Mouse (Mus musculus) kidney, embryonic 16.5 days (tissue): ENCODE data around the gene Pabpc6. TPM values are rescaled to one million over a fixed set of nuclear protein-coding genes. Genes with fewer than 3 reads are reported as not detected.

Experiments
- ATAC-seq: fragments of 200-750 bp; cut with Nextera tagmentation; 2 replicates; pipeline ENCODE4 v1.8.0; 2017; ENCODE audit warnings: moderate TSS enrichment; ENCODE audit not compliant: low FRiP score, low TSS enrichment
- H3K27ac ChIP-seq: fragments of 300-500 bp; sonication (generic); 2 replicates; pipeline ENCODE4 v1.5.1; 2014; ENCODE audit warnings: low read length
- H3K27me3 ChIP-seq: fragments of 300-500 bp; sonication (generic); 2 replicates; pipeline ENCODE4 v1.6.1; 2014; ENCODE audit warnings: low read length, control low read depth, mixed read lengths; ENCODE audit not compliant: insufficient read depth
- H3K36me3 ChIP-seq: fragments of 300-500 bp; sonication (generic); 2 replicates; pipeline ENCODE4 v1.6.1; 2014; ENCODE audit warnings: low read length, control low read depth, mixed read lengths; ENCODE audit not compliant: insufficient read depth
- H3K4me1 ChIP-seq: fragments of 300-500 bp; sonication (generic); 2 replicates; pipeline ENCODE4 v1.6.1; 2014; ENCODE audit warnings: low read length, control low read depth, mixed read lengths; ENCODE audit not compliant: insufficient read depth
- H3K4me2 ChIP-seq: fragments of 300-500 bp; sonication (generic); replicated peaks from 2 replicates; pipeline ENCODE4 v1.6.1; 2014; ENCODE audit warnings: low read depth, low read length
- H3K4me3 ChIP-seq: fragments of 300-500 bp; sonication (generic); 2 replicates; pipeline ENCODE4 v1.5.1; 2014; ENCODE audit warnings: mild to moderate bottlenecking, low read length
- H3K9ac ChIP-seq: fragments of 300-500 bp; sonication (generic); replicated peaks from 2 replicates; pipeline ENCODE4 v1.6.1; 2014; ENCODE audit warnings: low read length
- H3K9me3 ChIP-seq: fragments of 300-500 bp; sonication (generic); 2 replicates; pipeline ENCODE4 v1.6.1; 2016; ENCODE audit warnings: low read length, control low read depth
- WGBS: fragments of 180-500 bp; shearing (Covaris S2); extraction: QIAGEN DNeasy Blood & Tissue Kit; methylation state at CpG from one replicate; pipeline ENCODE4 v1.1.7; 2014; 5-methylcytosine and 5-hydroxymethylcytosine counted together
- polyA plus RNA-seq: library from polyadenylated mRNA; unstranded; fragments of >200 nt; fragmentation: Nextera tagmentation; extraction: Ambion mirVana; gene quantifications from 2 replicates; pipeline ENCODE4 v1.2.1, GENCODE M21; 2015

The Pabpc6 gene
- polyA plus RNA-seq, result not detected in 2 replicates

DNA sequence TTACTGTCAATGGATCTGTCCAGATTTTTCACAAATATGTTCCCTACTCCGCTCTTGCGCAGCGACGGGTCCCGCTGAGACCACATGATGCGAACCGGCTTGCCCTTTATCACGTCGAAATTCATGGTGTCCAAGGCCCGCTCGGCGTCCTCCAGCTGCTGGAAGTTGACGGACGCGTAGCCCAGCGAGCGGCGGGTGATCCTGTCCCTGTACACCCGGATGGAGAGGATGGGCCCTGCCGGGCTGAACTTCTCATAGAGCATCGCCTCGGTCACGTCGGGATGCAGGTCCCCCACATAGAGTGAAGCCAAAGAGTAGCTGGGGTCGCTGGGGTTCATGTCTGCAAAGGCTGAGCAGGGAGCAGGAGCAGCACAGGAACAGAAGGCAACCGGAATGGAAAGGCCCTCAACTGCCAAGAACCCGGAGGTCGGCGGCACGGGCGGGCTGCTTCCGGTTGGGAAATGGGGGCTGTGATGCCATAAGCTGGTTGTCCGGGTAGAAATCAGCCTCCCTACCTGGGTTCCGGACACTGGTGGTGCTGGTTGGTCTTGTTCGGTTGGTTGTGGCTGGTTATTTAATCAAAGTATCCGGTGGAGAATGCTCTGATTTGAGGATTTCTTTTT, at the start of gene Pabpc6:
Gene Pabpc6 (minus strand): TSS at position 435 of the 623 bp plus-strand sequence.
- no peak within 1 kb of the TSS for H3K9ac ChIP-seq
- H3K4me3 ChIP-seq, result no peak within 1 kb of the TSS
- H3K27me3 ChIP-seq, result no peaks in the 10 kb centered on the region
- WGBS, result 94% methylated on average over 36 of the region's 36 CpGs
- H3K27ac ChIP-seq, result no peak within 1 kb of the TSS
- no peak within 1 kb of the TSS for H3K4me2 ChIP-seq
- H3K4me1 ChIP-seq, result no peaks in the 10 kb centered on the region
- no peaks in the 10 kb centered on the region for H3K36me3 ChIP-seq
- H3K9me3 ChIP-seq, result no peaks in the 10 kb centered on the region
- ATAC-seq, result no peak

DNA sequence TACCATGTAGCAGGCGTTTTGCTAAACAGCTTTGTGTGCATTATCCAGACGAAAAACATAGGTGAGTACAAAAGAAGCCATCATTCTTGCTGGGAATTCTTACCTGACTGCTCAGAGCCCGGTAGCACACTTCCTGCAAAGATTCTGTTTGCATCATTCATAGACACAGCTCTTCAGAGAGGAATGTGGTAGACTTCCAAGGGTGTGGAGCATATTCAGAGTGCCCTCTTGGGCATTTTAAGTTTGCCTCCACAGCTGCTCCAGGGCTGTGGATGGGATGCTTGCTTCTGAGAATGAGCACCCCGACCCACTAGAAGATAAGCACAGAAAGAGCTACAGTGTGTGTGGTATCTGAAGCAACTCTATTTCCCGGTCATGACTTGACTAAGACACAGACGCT, 41.4 kb upstream of the Pabpc6 start:
- Histone ChIP-seq H3K4me1 (no peaks in the 10 kb centered on the region), H3K27ac (no peak overlapping the region), H3K27me3 (no peaks in the 10 kb centered on the region), H3K4me3 (no peak overlapping the region), H3K36me3 (no peaks in the 10 kb centered on the region), H3K9ac (no peak overlapping the region), H3K4me2 (no peak overlapping the region), H3K9me3 (no peaks in the 10 kb centered on the region)
- WGBS, result 84% methylated on average over 6 of the region's 6 CpGs
- no peak for ATAC-seq

DNA sequence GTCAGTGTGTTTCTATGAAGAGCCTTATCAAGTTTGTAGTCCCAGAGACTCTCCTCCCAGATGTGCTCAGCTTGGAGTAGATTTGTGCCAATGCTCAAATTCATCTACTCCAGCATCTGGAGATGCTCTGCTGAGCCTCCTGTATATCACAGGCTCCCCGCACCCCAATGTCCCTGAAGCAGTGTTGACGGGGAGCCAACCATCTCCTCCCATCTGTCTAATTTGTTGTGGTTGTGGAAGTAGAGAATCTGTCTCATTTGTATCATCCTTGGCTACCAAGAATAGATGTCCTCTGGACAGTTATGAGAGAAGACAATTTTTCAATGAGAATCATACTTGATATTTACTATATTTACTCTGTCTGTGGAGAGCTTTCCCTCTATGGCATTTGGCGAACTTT, 39.4 kb upstream of the Pabpc6 start:
- Histone ChIP-seq H3K36me3 (no peaks in the 10 kb centered on the region), H3K27me3 (no peaks in the 10 kb centered on the region), H3K9ac (no peak overlapping the region), H3K4me3 (no peak overlapping the region), H3K4me1 (no peaks in the 10 kb centered on the region), H3K4me2 (no peak overlapping the region), H3K27ac (no peak overlapping the region), H3K9me3 (no peaks in the 10 kb centered on the region)
- ATAC-seq, result no peak
- WGBS, result 90% methylated on average over 3 of the region's 3 CpGs

DNA sequence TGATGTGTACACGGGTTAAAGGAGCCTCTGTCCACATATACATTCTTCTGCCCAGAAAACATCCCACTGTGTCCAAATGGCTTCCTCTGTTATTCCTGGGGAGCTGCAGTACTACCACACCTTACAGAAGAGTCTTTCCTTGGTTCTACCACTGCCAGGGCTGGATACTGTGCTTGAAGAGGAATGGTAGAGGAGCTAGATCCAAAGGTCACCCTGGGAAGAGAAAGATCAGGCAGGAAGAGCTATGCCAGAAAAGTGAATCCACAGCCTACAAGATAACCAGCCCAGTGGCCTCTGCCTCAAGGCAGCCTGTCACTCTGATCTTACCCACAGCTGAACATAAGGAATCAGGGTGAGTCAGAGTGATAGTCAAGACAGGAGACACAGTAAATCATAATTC, 37.8 kb upstream of the Pabpc6 start:
- Histone ChIP-seq H3K36me3 (no peaks in the 10 kb centered on the region), H3K27me3 (no peaks in the 10 kb centered on the region), H3K27ac (no peak overlapping the region), H3K9me3 (no peaks in the 10 kb centered on the region), H3K9ac (no peak overlapping the region), H3K4me2 (no peak overlapping the region), H3K4me1 (no peaks in the 10 kb centered on the region), H3K4me3 (no peak overlapping the region)
- 87% methylated on average over 1 of the region's 1 CpGs for WGBS
- no peak for ATAC-seq

DNA sequence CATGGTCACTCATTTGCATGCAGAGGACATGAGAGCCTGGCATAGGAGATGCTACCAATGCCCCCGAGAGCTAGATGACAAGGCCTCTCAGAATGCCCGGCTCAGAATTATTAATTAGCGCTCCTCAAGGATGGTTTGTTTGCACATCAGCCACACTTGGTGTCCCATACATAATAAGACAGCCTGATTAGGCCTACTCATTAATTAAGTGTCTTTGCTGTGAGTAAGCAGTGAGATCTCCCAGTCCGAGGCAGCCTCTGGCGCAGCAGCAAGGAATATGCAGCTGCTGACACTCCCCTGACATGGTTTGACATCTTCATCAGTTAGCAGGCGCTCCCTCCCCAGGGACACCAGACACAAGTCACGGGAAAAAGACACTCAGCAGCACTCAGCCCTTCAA, 28.2 kb upstream of the Pabpc6 start:
- Histone ChIP-seq H3K9ac (no peak overlapping the region), H3K27me3 (no peaks in the 10 kb centered on the region), H3K4me2 (no peak overlapping the region), H3K4me3 (no peak overlapping the region), H3K36me3 (no peaks in the 10 kb centered on the region), H3K27ac (no peak overlapping the region), H3K9me3 (no peaks in the 10 kb centered on the region), H3K4me1 (no peaks in the 10 kb centered on the region)
- ATAC-seq, result no peak
- WGBS, result 75% methylated on average over 7 of the region's 7 CpGs

DNA sequence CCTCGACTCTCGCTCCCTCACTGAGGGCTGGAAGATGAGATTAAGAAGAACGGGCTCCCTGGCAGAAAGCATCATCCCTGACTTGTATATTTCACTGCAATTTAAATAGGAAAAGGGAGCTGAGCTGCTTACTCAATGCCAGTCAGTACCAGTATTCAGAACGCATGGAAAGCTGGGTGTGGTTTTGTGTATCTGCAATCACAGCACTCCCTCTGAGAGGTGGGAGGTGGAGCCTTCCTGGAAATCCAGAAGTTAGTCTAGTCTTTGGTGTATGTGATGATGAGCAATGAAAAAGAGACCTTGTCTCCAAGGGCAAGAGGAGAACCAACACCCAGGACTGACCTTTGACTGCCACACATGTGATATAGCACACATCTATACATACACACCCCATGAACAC, 21.7 kb upstream of the Pabpc6 start:
- WGBS, result 81% methylated on average over 4 of the region's 4 CpGs
- H3K4me3 ChIP-seq, result no peak overlapping the region
- no peaks in the 10 kb centered on the region for H3K27me3 ChIP-seq
- H3K27ac ChIP-seq, result no peak overlapping the region
- H3K9me3 ChIP-seq, result no peaks in the 10 kb centered on the region
- no peak for ATAC-seq
- H3K9ac ChIP-seq, result no peak overlapping the region
- H3K4me2 ChIP-seq, result no peak overlapping the region
- no peaks in the 10 kb centered on the region for H3K36me3 ChIP-seq
- H3K4me1 ChIP-seq, result no peaks in the 10 kb centered on the region

DNA sequence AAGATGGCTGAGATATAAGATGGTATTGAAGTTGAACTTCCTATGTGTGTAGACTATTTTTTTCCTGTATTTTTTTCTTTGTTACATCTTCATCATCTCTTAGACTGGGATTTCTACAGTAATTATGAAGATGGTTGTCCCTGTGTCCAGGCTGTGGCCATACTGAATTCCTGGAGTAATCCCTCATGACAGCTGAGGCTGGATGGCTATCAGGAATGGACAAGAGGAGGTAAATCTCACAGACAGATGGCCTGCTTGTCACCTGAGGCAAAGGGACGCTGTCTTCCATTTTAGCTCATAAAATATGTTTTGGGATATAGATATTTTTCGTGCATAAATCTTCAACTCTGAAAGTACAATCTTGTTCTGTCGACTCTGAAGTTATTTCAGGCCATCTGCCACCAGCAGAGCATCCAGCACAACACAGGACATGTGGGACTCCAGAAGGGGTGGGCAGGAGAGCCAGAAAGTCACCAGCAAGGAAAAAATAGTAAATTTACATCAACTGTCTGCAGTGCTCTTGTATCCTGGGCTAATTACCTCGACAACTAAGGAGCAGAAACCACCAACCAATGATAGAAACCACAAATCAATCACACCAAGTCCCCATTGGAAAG, 14.1 kb upstream of the Pabpc6 start:
- Histone ChIP-seq H3K4me2 (no peak overlapping the region), H3K4me1 (no peaks in the 10 kb centered on the region), H3K4me3 (no peak overlapping the region), H3K9me3 (no peaks in the 10 kb centered on the region), H3K27ac (no peak overlapping the region), H3K36me3 (no peaks in the 10 kb centered on the region), H3K27me3 (no peaks in the 10 kb centered on the region), H3K9ac (no peak overlapping the region)
- WGBS, result 59% methylated on average over 4 of the region's 4 CpGs
- no peak for ATAC-seq

DNA sequence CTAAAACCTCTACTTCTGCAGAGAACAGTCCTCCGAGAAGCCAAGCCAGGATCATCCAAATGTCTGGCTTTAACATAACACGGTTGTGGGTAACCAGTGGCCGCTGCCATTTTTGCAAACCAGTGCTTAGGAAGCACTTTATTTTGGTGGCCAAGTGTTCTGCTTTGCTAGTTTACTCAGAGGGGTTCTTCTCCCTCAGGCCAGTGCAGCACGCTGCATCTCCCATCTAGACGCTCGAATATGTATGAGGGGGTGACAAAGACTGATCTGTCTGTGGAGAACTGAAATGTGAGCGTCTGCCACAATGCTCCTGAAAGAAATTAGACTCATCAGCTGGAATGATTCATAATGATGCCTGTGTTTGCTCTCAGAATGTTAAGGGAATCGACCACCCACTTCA, 11.2 kb upstream of the Pabpc6 start:
- Histone ChIP-seq H3K9me3 (no peaks in the 10 kb centered on the region), H3K4me3 (no peak overlapping the region), H3K4me1 (no peaks in the 10 kb centered on the region), H3K4me2 (no peak overlapping the region), H3K36me3 (no peaks in the 10 kb centered on the region), H3K9ac (no peak overlapping the region), H3K27me3 (no peaks in the 10 kb centered on the region), H3K27ac (no peak overlapping the region)
- ATAC-seq, result no peak
- 75% methylated on average over 8 of the region's 8 CpGs for WGBS

DNA sequence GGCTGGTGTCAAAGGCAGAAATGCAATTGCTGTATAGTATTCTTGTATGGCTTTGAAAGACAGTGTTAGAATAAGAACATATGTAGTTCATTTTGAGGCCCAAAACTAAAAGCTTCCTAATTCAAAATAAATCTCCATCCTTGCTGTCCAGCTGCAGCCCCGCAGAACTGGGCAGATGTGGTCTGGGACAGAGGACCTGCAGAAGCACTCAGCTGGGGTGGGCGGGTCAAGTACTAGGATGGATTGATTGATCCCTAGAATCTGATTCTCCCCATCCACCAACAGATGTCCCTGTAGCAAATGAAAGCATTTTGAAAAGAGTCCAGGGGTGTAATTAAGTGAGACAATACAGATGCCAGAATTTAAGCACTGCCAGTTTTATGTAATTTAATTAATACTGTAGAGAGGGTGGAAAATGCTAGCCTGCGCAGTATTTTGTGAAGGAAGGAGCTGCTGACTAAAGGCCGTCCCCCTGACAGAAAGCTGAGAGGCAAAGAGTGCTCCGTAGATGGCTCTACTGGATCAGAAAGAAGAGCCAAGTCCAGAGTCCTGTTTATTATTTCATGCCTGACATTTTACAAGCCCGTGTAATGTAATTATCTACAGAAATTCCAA, 5.8 kb upstream of the Pabpc6 start:
- no peak overlapping the region for H3K9ac ChIP-seq

DNA sequence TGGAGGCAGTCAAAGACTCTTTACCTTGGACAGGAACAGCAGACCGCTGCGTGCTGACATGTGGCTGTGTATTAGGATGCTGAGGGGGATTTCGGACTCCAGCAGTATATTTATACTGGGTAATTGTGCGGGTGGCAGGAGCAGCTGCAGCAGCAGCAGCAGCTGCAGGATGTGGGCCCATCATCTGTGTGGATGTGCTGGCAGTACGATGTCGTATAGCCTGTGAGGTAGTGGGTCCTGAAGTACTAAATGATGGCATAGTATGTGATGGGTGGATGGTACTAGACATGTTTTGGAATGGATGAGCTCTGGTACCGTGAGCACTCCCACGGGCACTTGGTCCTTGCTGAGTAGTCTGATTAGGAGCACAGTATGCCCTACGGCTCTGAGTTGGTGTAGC, 1.6 kb downstream of the Pabpc6 start:
- no peak for ATAC-seq
- Histone ChIP-seq H3K36me3 (no peaks in the 10 kb centered on the region), H3K4me1 (no peaks in the 10 kb centered on the region), H3K9ac (no peak overlapping the region), H3K9me3 (no peaks in the 10 kb centered on the region), H3K27me3 (no peaks in the 10 kb centered on the region), H3K4me3 (no peak overlapping the region), H3K4me2 (no peak overlapping the region), H3K27ac (no peak overlapping the region)
- WGBS, result 89% methylated on average over 9 of the region's 9 CpGs

More for the DNA sequence above, 5.8 kb upstream of the Pabpc6 start:
- no peaks in the 10 kb centered on the region for H3K27me3 ChIP-seq
- no peak overlapping the region for H3K27ac ChIP-seq
- no peaks in the 10 kb centered on the region for H3K36me3 ChIP-seq
- ATAC-seq, result no peak
- WGBS, result 68% methylated on average over 6 of the region's 6 CpGs
- no peak overlapping the region for H3K4me2 ChIP-seq
- H3K4me3 ChIP-seq, result no peak overlapping the region
- H3K9me3 ChIP-seq, result no peaks in the 10 kb centered on the region
- no peaks in the 10 kb centered on the region for H3K4me1 ChIP-seq
